Mouse (Mus musculus) kidney, embryonic 16.5 days (tissue): ENCODE measurements around the gene Cyct. TPM values are rescaled to one million over a fixed set of nuclear protein-coding genes. Genes with fewer than 3 reads are reported as not detected.

ENCODE experiments used
- ATAC-seq: fragments of 200-750 bp; cut with Nextera tagmentation; 2 replicates; pipeline ENCODE4 v1.8.0; 2017; ENCODE audit warnings: moderate TSS enrichment; ENCODE audit not compliant: low FRiP score, low TSS enrichment
- H3K27ac ChIP-seq: fragments of 300-500 bp; sonication (generic); 2 replicates; pipeline ENCODE4 v1.5.1; 2014; ENCODE audit warnings: low read length
- H3K27me3 ChIP-seq: fragments of 300-500 bp; sonication (generic); 2 replicates; pipeline ENCODE4 v1.6.1; 2014; ENCODE audit warnings: low read length, control low read depth, mixed read lengths; ENCODE audit not compliant: insufficient read depth
- H3K36me3 ChIP-seq: fragments of 300-500 bp; sonication (generic); 2 replicates; pipeline ENCODE4 v1.6.1; 2014; ENCODE audit warnings: low read length, control low read depth, mixed read lengths; ENCODE audit not compliant: insufficient read depth
- H3K4me1 ChIP-seq: fragments of 300-500 bp; sonication (generic); 2 replicates; pipeline ENCODE4 v1.6.1; 2014; ENCODE audit warnings: low read length, control low read depth, mixed read lengths; ENCODE audit not compliant: insufficient read depth
- H3K4me2 ChIP-seq: fragments of 300-500 bp; sonication (generic); replicated peaks from 2 replicates; pipeline ENCODE4 v1.6.1; 2014; ENCODE audit warnings: low read depth, low read length
- H3K4me3 ChIP-seq: fragments of 300-500 bp; sonication (generic); 2 replicates; pipeline ENCODE4 v1.5.1; 2014; ENCODE audit warnings: mild to moderate bottlenecking, low read length
- H3K9ac ChIP-seq: fragments of 300-500 bp; sonication (generic); replicated peaks from 2 replicates; pipeline ENCODE4 v1.6.1; 2014; ENCODE audit warnings: low read length
- H3K9me3 ChIP-seq: fragments of 300-500 bp; sonication (generic); 2 replicates; pipeline ENCODE4 v1.6.1; 2016; ENCODE audit warnings: low read length, control low read depth
- whole genome bisulfite sequencing: fragments of 180-500 bp; shearing (Covaris S2); extraction: QIAGEN DNeasy Blood & Tissue Kit; methylation state at CpG from one replicate; pipeline ENCODE4 v1.1.7; 2014; 5-methylcytosine and 5-hydroxymethylcytosine counted together
- polyA plus RNA-seq: library from polyadenylated mRNA; unstranded; fragments of >200 nt; fragmentation: Nextera tagmentation; extraction: Ambion mirVana; gene quantifications from 2 replicates; pipeline ENCODE4 v1.2.1, GENCODE M21; 2015

Cyct gene
- polyA plus RNA-seq = not detected in 2 replicates

GRCm38 (mm10) chr2:76360226-76360625 lies at the start of gene Cyct:
TSS of gene Cyct (minus strand) at chr2:76360450.
- Histone ChIP-seq H3K9me3 (no peaks in the 10 kb centered on the region), H3K4me3 (no peak within 1 kb of the TSS), H3K27ac (no peak within 1 kb of the TSS), H3K4me2 (no peak within 1 kb of the TSS), H3K36me3 (no peaks in the 10 kb centered on the region), H3K9ac (no peak within 1 kb of the TSS), H3K27me3 (no peaks in the 10 kb centered on the region), H3K4me1 (no peaks in the 10 kb centered on the region)
- 89% methylated on average over 11 of the region's 11 CpGs for WGBS
- no peak for ATAC-seq

GRCm38 (mm10) chr2:76409986-76410385 lies 49.7 kb upstream of the Cyct start:
- WGBS = 89% methylated on average over 2 of the region's 2 CpGs
- Histone ChIP-seq H3K27ac (no peak overlapping the region), H3K27me3 (peaks cover under 1% of the 10 kb centered on the region; the same call in 1 of the 2 replicates), H3K4me1 (peaks cover 12% of the 10 kb centered on the region), H3K4me2 (no peak overlapping the region), H3K9ac (no peak overlapping the region), H3K36me3 (no peaks in the 10 kb centered on the region), H3K9me3 (no peaks in the 10 kb centered on the region), H3K4me3 (no peak overlapping the region)
- ATAC-seq = no peak

- ATAC-seq = no peak
- Histone ChIP-seq H3K4me1 (peaks cover 12% of the 10 kb centered on the region), H3K4me3 (no peak overlapping the region), H3K27me3 (peaks cover 5% of the 10 kb centered on the region; the same call in 1 of the 2 replicates), H3K4me2 (no peak overlapping the region), H3K27ac (no peak overlapping the region), H3K36me3 (no peaks in the 10 kb centered on the region), H3K9me3 (no peaks in the 10 kb centered on the region), H3K9ac (no peak overlapping the region)
- 57% methylated on average over 1 of the region's 1 CpGs for WGBS
Observed at GRCm38 (mm10) chr2:76409526-76409925, 49.3 kb upstream of the Cyct start.

- H3K9ac ChIP-seq = peak overlapping the region; percentile 79
- peaks cover 12% of the 10 kb centered on the region for H3K4me1 ChIP-seq
- H3K27me3 ChIP-seq = peaks cover 15% of the 10 kb centered on the region
- ATAC-seq = peak; percentile 78
- no peaks in the 10 kb centered on the region for H3K9me3 ChIP-seq
- H3K4me2 ChIP-seq = peak overlapping the region; percentile 74
- WGBS = under 1% methylated on average over 48 of the region's 49 CpGs
- H3K27ac ChIP-seq = peak overlapping the region; percentile 49
- peak overlapping the region; percentile 76 for H3K4me3 ChIP-seq
- no peaks in the 10 kb centered on the region for H3K36me3 ChIP-seq
Observed at GRCm38 (mm10) chr2:76406937-76407441, 46.7 kb upstream of the Cyct start.

- peak within 1 kb of the TSS; percentile 74 for H3K4me2 ChIP-seq
- H3K27me3 ChIP-seq = peaks cover 15% of the 10 kb centered on the region
- peak; percentile 95 for ATAC-seq
- peak within 1 kb of the TSS; percentile 76 for H3K4me3 ChIP-seq
- no peaks in the 10 kb centered on the region for H3K9me3 ChIP-seq
- no peaks in the 10 kb centered on the region for H3K36me3 ChIP-seq
- peak within 1 kb of the TSS; percentile 70 for H3K27ac ChIP-seq
- WGBS = under 1% methylated on average over 88 of the region's 89 CpGs
- H3K9ac ChIP-seq = peak within 1 kb of the TSS; percentile 79
- H3K4me1 ChIP-seq = peaks cover 12% of the 10 kb centered on the region
Observed at GRCm38 (mm10) chr2:76406151-76406936, 46.1 kb upstream of the Cyct start, which contains the start of gene Osbpl6. TSS of gene Osbpl6 (plus strand) at chr2:76406508.

GRCm38 (mm10) chr2:76405596-76406150 lies 45.4 kb upstream of the Cyct start:
- Histone ChIP-seq H3K9me3 (no peaks in the 10 kb centered on the region), H3K4me3 (peak overlapping the region; percentile 76)
- peak; percentile 47 for ATAC-seq

GRCm38 (mm10) chr2:76400178-76400577 lies 39.9 kb upstream of the Cyct start:
- no peak for ATAC-seq
- Histone ChIP-seq H3K36me3 (no peaks in the 10 kb centered on the region), H3K27ac (no peak overlapping the region), H3K9me3 (no peaks in the 10 kb centered on the region), H3K4me1 (no peaks in the 10 kb centered on the region), H3K27me3 (peaks cover 15% of the 10 kb centered on the region), H3K9ac (no peak overlapping the region), H3K4me3 (no peak overlapping the region), H3K4me2 (no peak overlapping the region)

More at GRCm38 (mm10) chr2:76405596-76406150, 45.4 kb upstream of the Cyct start:
- Histone ChIP-seq H3K4me1 (peaks cover 12% of the 10 kb centered on the region), H3K4me2 (peak overlapping the region; percentile 74), H3K27me3 (peaks cover 15% of the 10 kb centered on the region), H3K27ac (peak overlapping the region; percentile 70), H3K36me3 (no peaks in the 10 kb centered on the region), H3K9ac (peak overlapping the region; percentile 79)
- WGBS = 3% methylated on average over 15 of the region's 15 CpGs

- peaks cover 13% of the 10 kb centered on the region; the same call in 1 of the 2 replicates for H3K36me3 ChIP-seq
- no peak for ATAC-seq
Observed at GRCm38 (mm10) chr2:76386531-76386930, 26.3 kb upstream of the Cyct start.

GRCm38 (mm10) chr2:76378646-76379045 lies 18.4 kb upstream of the Cyct start:
- Histone ChIP-seq H3K9ac (no peak overlapping the region), H3K27ac (no peak overlapping the region), H3K27me3 (no peaks in the 10 kb centered on the region), H3K9me3 (no peaks in the 10 kb centered on the region), H3K4me3 (no peak overlapping the region), H3K36me3 (peaks cover 47% of the 10 kb centered on the region), H3K4me2 (no peak overlapping the region), H3K4me1 (no peaks in the 10 kb centered on the region)
- 92% methylated on average over 19 of the region's 19 CpGs for WGBS
- no peak for ATAC-seq

More at GRCm38 (mm10) chr2:76386531-76386930, 26.3 kb upstream of the Cyct start:
- H3K4me3 ChIP-seq = no peak overlapping the region
- no peaks in the 10 kb centered on the region for H3K4me1 ChIP-seq
- H3K9me3 ChIP-seq = no peaks in the 10 kb centered on the region
- H3K9ac ChIP-seq = no peak overlapping the region
- H3K27me3 ChIP-seq = no peaks in the 10 kb centered on the region
- no peak overlapping the region for H3K27ac ChIP-seq
- H3K4me2 ChIP-seq = no peak overlapping the region
